Mouse (Mus musculus) liver, adult 2 months (tissue): ENCODE data around the gene Rhot2.

ENCODE experiments used
- CTCF ChIP-seq: fragments of 200-500 bp; IDR thresholded peaks from 2 replicates; pipeline ENCODE4 v1.5.1; 2011; ENCODE audit warnings: low read depth, low read length, control low read depth
- POLR2A ChIP-seq: fragments of 200-500 bp; IDR thresholded peaks from 2 replicates; pipeline ENCODE4 v1.6.1; 2011; ENCODE audit warnings: low read length, control low read depth; ENCODE audit not compliant: insufficient read depth; ENCODE audit errors: extremely low read depth

- TF ChIP-seq CTCF (no peak), POLR2A (no peak)
Measured at GRCm38 (mm10) chr17:25887467-25887866, 42.8 kb upstream of the Rhot2 start.
